Mouse (Mus musculus) CH12.LX (cell line): Measurements from ENCODE around the gene Gsto2. TPM values are rescaled to one million over a fixed set of nuclear protein-coding genes. Genes with fewer than 3 reads are reported as not detected.

Experiments
- DNase-seq: peaks from one replicate; pipeline ENCODE4 v3.0.0-alpha.2; 2013; ENCODE audit errors: extremely low read depth
- H3K27ac ChIP-seq: 2 replicates; pipeline ENCODE4 v1.5.1; 2012; ENCODE audit warnings: low read depth, mild to moderate bottlenecking, control low read depth, moderate library complexity; ENCODE audit not compliant: insufficient read depth
- H3K27me3 ChIP-seq: replicated peaks from 2 replicates; pipeline ENCODE3; 2012; ENCODE audit warnings: inconsistent platforms
- H3K36me3 ChIP-seq, 2 experiments: replicated peaks in 1 of 2; 2 replicates each; pipeline versions ENCODE3 to v1.6.1; 2012; ENCODE audit warnings: inconsistent platforms in 1 of 2, low read length in 1 of 2, mild to moderate bottlenecking in 1 of 2, mixed read lengths in 1 of 2, moderate library complexity in 1 of 2; ENCODE audit not compliant: control insufficient read depth in 1 of 2, insufficient read depth in 1 of 2
- H3K4me1 ChIP-seq, 2 experiments: 2 replicates each; pipeline ENCODE4 v1.6.1; 2012; ENCODE audit warnings: inconsistent platforms in 1 of 2, moderate library complexity in 1 of 2; ENCODE audit not compliant: insufficient read depth in 2 of 2, control insufficient read depth in 1 of 2
- H3K4me2 ChIP-seq: 2 replicates; pipeline ENCODE4 v1.6.1; 2012; ENCODE audit warnings: low read depth, mild to moderate bottlenecking, control low read depth; ENCODE audit not compliant: poor library complexity, insufficient read depth, severe bottlenecking
- H3K4me3 ChIP-seq, 3 experiments: fragments of 150-350 bp in 1 of 3; sonication (generic) in 1 of 3; replicated peaks in 1 of 3; 2 replicates each; pipeline versions ENCODE3 to v1.5.1; 2011 to 2012; ENCODE audit warnings: low read depth in 2 of 3, low read length in 2 of 3, mild to moderate bottlenecking in 2 of 3, moderate library complexity in 2 of 3, control low read depth in 1 of 3, improper control_type of control experiment in 1 of 3, inconsistent platforms in 1 of 3, mixed read lengths in 1 of 3; ENCODE audit not compliant: poor library complexity in 1 of 3
- H3K79me2 ChIP-seq: replicated peaks from 2 replicates; pipeline ENCODE4 v1.6.1; 2012; ENCODE audit warnings: mild to moderate bottlenecking, moderate library complexity; ENCODE audit not compliant: control insufficient read depth, poor library complexity, insufficient read depth, severe bottlenecking; ENCODE audit errors: extremely low read depth
- H3K9ac ChIP-seq: 2 replicates; pipeline ENCODE4 v1.6.1; 2012; ENCODE audit warnings: low read depth, mild to moderate bottlenecking, control low read depth, moderate library complexity; ENCODE audit not compliant: insufficient read depth
- H3K9me3 ChIP-seq: replicated peaks from 2 replicates; pipeline ENCODE3; 2012; ENCODE audit warnings: low read length, inconsistent platforms, mixed read lengths
- CTCF ChIP-seq, 2 experiments: IDR thresholded peaks in 1 of 2; conservative IDR thresholded peaks in 1 of 2; 2 replicates each; pipeline ENCODE4 v1.5.1; 2011 to 2012; ENCODE audit warnings: low read depth in 2 of 2, low read length in 2 of 2, improper control_type of control experiment in 1 of 2, inconsistent platforms in 1 of 2, mild to moderate bottlenecking in 1 of 2, moderate library complexity in 1 of 2
- ELF1 ChIP-seq: IDR thresholded peaks from 2 replicates; pipeline ENCODE4 v1.6.1; 2014; ENCODE audit warnings: low read depth, mild to moderate bottlenecking, inconsistent platforms, low read length, improper control_type of control experiment
- EP300 ChIP-seq: IDR thresholded peaks from 2 replicates; pipeline ENCODE4 v1.6.1; 2011; ENCODE audit warnings: low read length, improper control_type of control experiment
- MAFK ChIP-seq: IDR thresholded peaks from 2 replicates; pipeline ENCODE4 v1.6.1; 2011; ENCODE audit warnings: low read length, improper control_type of control experiment; ENCODE audit not compliant: insufficient replicate concordance
- MAZ ChIP-seq: IDR thresholded peaks from 2 replicates; pipeline ENCODE4 v1.6.1; 2012; ENCODE audit warnings: low read depth, mild to moderate bottlenecking, inconsistent platforms, low read length, improper control_type of control experiment, moderate library complexity
- MXI1 ChIP-seq: IDR thresholded peaks from 2 replicates; pipeline ENCODE4 v1.6.1; 2011; ENCODE audit warnings: mild to moderate bottlenecking, low read depth, low read length, improper control_type of control experiment
- MYC ChIP-seq: IDR thresholded peaks from 2 replicates; pipeline ENCODE4 v1.6.1; 2011; ENCODE audit warnings: low read depth, mild to moderate bottlenecking, improper control_type of control experiment, low read length
- NELFE ChIP-seq: IDR thresholded peaks from 2 replicates; pipeline ENCODE4 v1.6.1; 2011; ENCODE audit warnings: low read depth, low read length, improper control_type of control experiment
- RCOR1 ChIP-seq: conservative IDR thresholded peaks from 2 replicates; pipeline ENCODE4 v1.6.1; 2012; ENCODE audit warnings: low read depth, mild to moderate bottlenecking, inconsistent platforms, low read length, improper control_type of control experiment
- TCF12 ChIP-seq: IDR thresholded peaks from 2 replicates; pipeline ENCODE4 v1.6.1; 2014; ENCODE audit warnings: low read depth, mild to moderate bottlenecking, inconsistent platforms, low read length, improper control_type of control experiment
- UBTF ChIP-seq: IDR thresholded peaks from 2 replicates; pipeline ENCODE4 v1.6.1; 2012; ENCODE audit warnings: low read depth, mild to moderate bottlenecking, inconsistent platforms, low read length, improper control_type of control experiment, moderate library complexity
- ZC3H11A ChIP-seq: IDR thresholded peaks from 2 replicates; pipeline ENCODE4 v1.6.1; 2012; ENCODE audit warnings: low read depth, mild to moderate bottlenecking, inconsistent platforms, low read length, improper control_type of control experiment
- ZKSCAN1 ChIP-seq: IDR thresholded peaks from 2 replicates; pipeline ENCODE4 v1.6.1; 2012; ENCODE audit warnings: low read depth, inconsistent platforms, low read length, improper control_type of control experiment, borderline replicate concordance
- dilution Hi-C: fragments of 300-500 bp; cut with MboI; formaldehyde crosslinking; loops from 2 replicates; pipeline ENCODE4 v1.14.3; 2020; ENCODE audit warnings: low sequenced_read_pairs; ENCODE audit not compliant: extremely low pct_unique_long_range_greater_than_20kb, extremely low pct_ligation_motif_present
- in situ Hi-C: fragments of 300-500 bp; cut with MboI; formaldehyde crosslinking; loops from 3 replicates; pipeline ENCODE4 v1.14.3; 2019; ENCODE audit warnings: low sequenced_read_pairs, low pct_ligation_motif_present, low pct_unique_long_range_greater_than_20kb, mixed read lengths
- polyA plus RNA-seq: library from polyadenylated mRNA; unstranded; fragments of >175 nt; gene quantifications from 2 replicates; pipeline ENCODE4 v1.2.1, GENCODE M21; 2012; ENCODE audit warnings: low read depth; ENCODE audit not compliant: insufficient read length
- total RNA-seq, 2 experiments: library from RNA; depleted of rRNA; stranded (reverse); fragments of 300-350 nt in 1 of 2; fragments of >200 nt in 1 of 2; gene quantifications; 2 replicates each; pipeline ENCODE4 v1.2.3; 2012 to 2014

Gene Gsto2
- total and polyA plus RNA-seq, 3 experiments = 0.49 to 1.4 (median 1.3) TPM

- peaks cover 0 to 6% of the 10 kb centered on the region in 2 experiments for H3K36me3 ChIP-seq
- H3K27me3 ChIP-seq = no peaks in the 10 kb centered on the region
- no peaks in the 10 kb centered on the region for H3K79me2 ChIP-seq
- no peak overlapping the region for H3K4me3 ChIP-seq
- no peak for DNase-seq
- no peak for TF ChIP-seq CTCF (conservative IDR thresholded peaks at IDR 0.05 in 1 of 2, IDR thresholded peaks at IDR 0.05 in 1 of 2; ENCODE audit: low read depth in 2 of 2, low read length in 2 of 2)
- TF ChIP-seq MAZ = no peak
- no peak for TF ChIP-seq UBTF
- TF ChIP-seq RCOR1 = no peak
- TF ChIP-seq ZC3H11A = no peak
- 0 out of 2 replicates have a peak, but pooled peaks have one; percentile 39 for TF ChIP-seq MYC
- H3K27ac ChIP-seq = no peak overlapping the region
- H3K4me1 ChIP-seq = peaks cover 3 to 41% of the 10 kb centered on the region in 2 experiments; a peak in 3 of 4 replicates
- dilution Hi-C loops (no loop called here), in situ Hi-C loops (loop anchor here (5.0 kb wide), 1 partner anchor 48 kb away; no protein-coding TSS in a partner anchor)
- no peak overlapping the region for H3K4me2 ChIP-seq
- no peaks in the 10 kb centered on the region for H3K9me3 ChIP-seq
- no peak overlapping the region for H3K9ac ChIP-seq
Measured at GRCm38 (mm10) chr19:47884296-47885085, 19.2 kb downstream of the Gsto2 start.

- no peaks in the 10 kb centered on the region for H3K27me3 ChIP-seq
- peaks cover 6 to 42% of the 10 kb centered on the region in 2 experiments for H3K4me1 ChIP-seq
- no peaks in the 10 kb centered on the region for H3K9me3 ChIP-seq
- no peak overlapping the region for H3K27ac ChIP-seq
- no peak for TF ChIP-seq ELF1
- TF ChIP-seq NELFE = no peak
- no peak for TF ChIP-seq RCOR1
- dilution Hi-C loops = no loop called here
- H3K9ac ChIP-seq = no peak overlapping the region
- H3K36me3 ChIP-seq = peaks cover 0 to 6% of the 10 kb centered on the region in 2 experiments
- H3K79me2 ChIP-seq = no peaks in the 10 kb centered on the region
- no peak overlapping the region for H3K4me3 ChIP-seq
- no peak for DNase-seq
- H3K4me2 ChIP-seq = no peak overlapping the region
- in situ Hi-C loops = no loop called here
Measured at GRCm38 (mm10) chr19:47885191-47885743, 19.9 kb downstream of the Gsto2 start.

- H3K4me3 ChIP-seq = no peak overlapping the region
- H3K9me3 ChIP-seq = no peaks in the 10 kb centered on the region
- H3K4me1 ChIP-seq = peaks cover 8 to 48% of the 10 kb centered on the region in 2 experiments
Measured at GRCm38 (mm10) chr19:47885886-47886285, 20.6 kb downstream of the Gsto2 start.

More at GRCm38 (mm10) chr19:47885886-47886285, 20.6 kb downstream of the Gsto2 start:
- no peak for DNase-seq
- dilution Hi-C loops (no loop called here), in situ Hi-C loops (no loop called here)
- H3K27ac ChIP-seq = no peak overlapping the region
- H3K27me3 ChIP-seq = no peaks in the 10 kb centered on the region
- H3K4me2 ChIP-seq = no peak overlapping the region
- no peak for TF ChIP-seq MAFK
- no peak for TF ChIP-seq MXI1
- TF ChIP-seq TCF12 = no peak
- no peak for TF ChIP-seq EP300
- no peak for TF ChIP-seq ZKSCAN1
- no peak for TF ChIP-seq CTCF (conservative IDR thresholded peaks at IDR 0.05 in 1 of 2, IDR thresholded peaks at IDR 0.05 in 1 of 2; ENCODE audit: low read depth in 2 of 2, low read length in 2 of 2)
- no peaks in the 10 kb centered on the region for H3K79me2 ChIP-seq
- no peak overlapping the region for H3K9ac ChIP-seq
- peaks cover 0 to 6% of the 10 kb centered on the region in 2 experiments for H3K36me3 ChIP-seq
